Mouse (Mus musculus) intestine, embryonic 16.5 days (tissue): ENCODE measurements around the gene Rccd1. TPM values are rescaled to one million over a fixed set of nuclear protein-coding genes. Genes with fewer than 3 reads are reported as not detected.

ENCODE experiments used
- ATAC-seq: fragments of 200-750 bp; cut with Nextera tagmentation; 2 replicates; pipeline ENCODE4 v1.8.0; 2017; ENCODE audit warnings: moderate TSS enrichment, moderate library complexity
- H3K27ac ChIP-seq: fragments of 300-500 bp; sonication (generic); 2 replicates; pipeline ENCODE4 v1.5.1; 2014; ENCODE audit warnings: mild to moderate bottlenecking, low read length
- H3K27me3 ChIP-seq: fragments of 300-500 bp; sonication (generic); replicated peaks from 2 replicates; pipeline ENCODE4 v1.6.1; 2014; ENCODE audit warnings: low read length, control low read depth, mixed read lengths; ENCODE audit not compliant: control insufficient read depth, insufficient read depth
- H3K36me3 ChIP-seq: fragments of 300-500 bp; sonication (generic); 2 replicates; pipeline ENCODE4 v1.6.1; 2014; ENCODE audit warnings: low read length, control low read depth; ENCODE audit not compliant: control insufficient read depth, insufficient read depth
- H3K4me1 ChIP-seq: fragments of 300-500 bp; sonication (generic); 2 replicates; pipeline ENCODE4 v1.6.1; 2014; ENCODE audit warnings: low read length, control low read depth, mixed read lengths; ENCODE audit not compliant: control insufficient read depth, insufficient read depth
- H3K4me2 ChIP-seq: fragments of 300-500 bp; sonication (generic); 2 replicates; pipeline ENCODE4 v1.6.1; 2014; ENCODE audit warnings: low read depth, low read length, control low read depth
- H3K4me3 ChIP-seq: fragments of 300-500 bp; sonication (generic); 2 replicates; pipeline ENCODE4 v1.5.1; 2014; ENCODE audit warnings: mild to moderate bottlenecking, low read length
- H3K9ac ChIP-seq: fragments of 300-500 bp; sonication (generic); 2 replicates; pipeline ENCODE4 v1.6.1; 2014; ENCODE audit warnings: low read depth, low read length
- H3K9me3 ChIP-seq: fragments of 300-500 bp; sonication (generic); 2 replicates; pipeline ENCODE4 v1.6.1; 2016; ENCODE audit warnings: low read length, control low read depth; ENCODE audit not compliant: control insufficient read depth
- WGBS: fragments of 180-500 bp; shearing (Covaris S2); extraction: QIAGEN DNeasy Blood & Tissue Kit; methylation state at CpG from one replicate; pipeline ENCODE4 v1.1.7; 2014; 5-methylcytosine and 5-hydroxymethylcytosine counted together
- polyA plus RNA-seq: library from polyadenylated mRNA; unstranded; fragments of >200 nt; fragmentation: Nextera tagmentation; extraction: Ambion mirVana; gene quantifications from 2 replicates; pipeline ENCODE4 v1.2.1, GENCODE M21; 2015

Rccd1 gene
- polyA plus RNA-seq, 1 experiment from 2014 or later = 7.9 TPM

- 78% methylated on average over 2 of the region's 2 CpGs for WGBS
- no peak overlapping the region for H3K9ac ChIP-seq
- H3K36me3 ChIP-seq = 0 out of 2 replicates have a peak, but pooled peaks cover 3% of the 10 kb centered on the region
- no peak overlapping the region for H3K4me2 ChIP-seq
- ATAC-seq = no peak
- no peaks in the 10 kb centered on the region for H3K27me3 ChIP-seq
- H3K27ac ChIP-seq = no peak overlapping the region
- peaks cover 3% of the 10 kb centered on the region; the same call in 1 of the 2 replicates for H3K4me1 ChIP-seq
- no peak overlapping the region for H3K4me3 ChIP-seq
- H3K9me3 ChIP-seq = no peaks in the 10 kb centered on the region
Measured at GRCm38 (mm10) chr7:80350808-80351207, 26.6 kb upstream of the Rccd1 start.

GRCm38 (mm10) chr7:80347670-80348586 is 23.7 kb upstream of the Rccd1 start:
- ATAC-seq = peak; percentile 58
- Histone ChIP-seq H3K4me3 (no peak overlapping the region), H3K27ac (peak overlapping the region; percentile 68), H3K9ac (no peak overlapping the region), H3K9me3 (no peaks in the 10 kb centered on the region), H3K36me3 (0 out of 2 replicates have a peak, but pooled peaks cover 2% of the 10 kb centered on the region), H3K27me3 (no peaks in the 10 kb centered on the region), H3K4me1 (peaks cover 9% of the 10 kb centered on the region; the same call in 1 of the 2 replicates), H3K4me2 (no peak overlapping the region)
- WGBS = 49% methylated on average over 13 of the region's 13 CpGs

GRCm38 (mm10) chr7:80346830-80347229 is 22.6 kb upstream of the Rccd1 start:
- H3K9ac ChIP-seq = no peak overlapping the region
- 80% methylated on average over 5 of the region's 5 CpGs for WGBS
- no peak overlapping the region for H3K4me3 ChIP-seq
- peak overlapping the region; percentile 68; the same call in 1 of the 2 replicates for H3K27ac ChIP-seq
- H3K27me3 ChIP-seq = no peaks in the 10 kb centered on the region
- H3K9me3 ChIP-seq = no peaks in the 10 kb centered on the region
- 0 out of 2 replicates have a peak, but pooled peaks cover 2% of the 10 kb centered on the region for H3K36me3 ChIP-seq
- ATAC-seq = no peak
- H3K4me1 ChIP-seq = peaks cover 13% of the 10 kb centered on the region; the same call in 1 of the 2 replicates
- H3K4me2 ChIP-seq = no peak overlapping the region

GRCm38 (mm10) chr7:80346173-80346572 is 21.9 kb upstream of the Rccd1 start:
- Histone ChIP-seq H3K27me3 (no peaks in the 10 kb centered on the region), H3K4me1 (peaks cover 14% of the 10 kb centered on the region; the same call in 1 of the 2 replicates), H3K4me2 (no peak overlapping the region), H3K9ac (no peak overlapping the region), H3K9me3 (no peaks in the 10 kb centered on the region), H3K27ac (no peak overlapping the region), H3K4me3 (no peak overlapping the region), H3K36me3 (0 out of 2 replicates have a peak, but pooled peaks cover 2% of the 10 kb centered on the region)
- 95% methylated on average over 9 of the region's 9 CpGs for WGBS
- no peak for ATAC-seq

- 25% methylated on average over 19 of the region's 19 CpGs for WGBS
- peaks cover 21% of the 10 kb centered on the region for H3K4me1 ChIP-seq
- no peaks in the 10 kb centered on the region for H3K9me3 ChIP-seq
- H3K27ac ChIP-seq = peak overlapping the region; percentile 45; the same call in 1 of the 2 replicates
- peak overlapping the region; percentile 88 for H3K4me2 ChIP-seq
- peak; percentile 4; the same call in 1 of the 2 replicates for ATAC-seq
- H3K27me3 ChIP-seq = no peaks in the 10 kb centered on the region
- 0 out of 2 replicates have a peak, but pooled peaks cover 2% of the 10 kb centered on the region for H3K36me3 ChIP-seq
- H3K4me3 ChIP-seq = peak overlapping the region; percentile 65
- H3K9ac ChIP-seq = peak overlapping the region; percentile 89
Measured at GRCm38 (mm10) chr7:80343270-80344018, 19.2 kb upstream of the Rccd1 start.

- ATAC-seq = peak; percentile 19
- Histone ChIP-seq H3K27ac (peak within 1 kb of the TSS; percentile 45; the same call in 1 of the 2 replicates), H3K36me3 (0 out of 2 replicates have a peak, but pooled peaks cover 2% of the 10 kb centered on the region), H3K9ac (peak within 1 kb of the TSS; percentile 89), H3K4me1 (peaks cover 25% of the 10 kb centered on the region), H3K4me3 (peak within 1 kb of the TSS; percentile 65), H3K4me2 (peak within 1 kb of the TSS; percentile 88), H3K9me3 (no peaks in the 10 kb centered on the region), H3K27me3 (no peaks in the 10 kb centered on the region)
- under 1% methylated on average over 25 of the region's 25 CpGs for WGBS
Measured at GRCm38 (mm10) chr7:80342858-80343257, 18.6 kb upstream of the Rccd1 start, which contains the start of gene Hddc3. Hddc3 (plus strand) TSS chr7:80343104.

- no peak for ATAC-seq
- peaks cover 26% of the 10 kb centered on the region for H3K4me1 ChIP-seq
- H3K27me3 ChIP-seq = no peaks in the 10 kb centered on the region
- H3K36me3 ChIP-seq = 0 out of 2 replicates have a peak, but pooled peaks cover 3% of the 10 kb centered on the region
- no peaks in the 10 kb centered on the region for H3K9me3 ChIP-seq
- 77% methylated on average over 7 of the region's 7 CpGs for WGBS
- H3K4me2 ChIP-seq = no peak overlapping the region
- no peak overlapping the region for H3K27ac ChIP-seq
- H3K4me3 ChIP-seq = no peak overlapping the region
- H3K9ac ChIP-seq = no peak overlapping the region
Measured at GRCm38 (mm10) chr7:80341793-80342192, 17.5 kb upstream of the Rccd1 start.

- Histone ChIP-seq H3K9ac (peak within 1 kb of the TSS; percentile 81), H3K27ac (peak within 1 kb of the TSS; percentile 89), H3K9me3 (no peaks in the 10 kb centered on the region), H3K36me3 (0 out of 2 replicates have a peak, but pooled peaks cover 7% of the 10 kb centered on the region), H3K4me1 (peaks cover 26% of the 10 kb centered on the region), H3K27me3 (no peaks in the 10 kb centered on the region), H3K4me3 (peak within 1 kb of the TSS; percentile 71), H3K4me2 (peak within 1 kb of the TSS; percentile 91)
- 2% methylated on average over 11 of the region's 11 CpGs for WGBS
- ATAC-seq = peak; percentile 66
Measured at GRCm38 (mm10) chr7:80340793-80341192, 16.5 kb upstream of the Rccd1 start, which contains the start of gene Unc45a. Unc45a (minus strand) TSS chr7:80341005.
